Mouse (Mus musculus) Patski (cell line): ENCODE results near the gene Cntrob. TPM values are rescaled to one million over a fixed set of nuclear protein-coding genes. Genes with fewer than 3 reads are reported as not detected.
A peak's percentile ranks its signal among the peaks of the same experiment; 100 is the strongest.

Experiments
- ATAC-seq: fragments of 100-300 bp; one replicate; pipeline ENCODE4 v1.8.0; 2021
- CTCF ChIA-PET: fragments of 350-600 bp; sonication (Branson Sonifier 250); formaldehyde crosslinking; loops from one replicate; lab custom pipeline; 2022; ENCODE audit warnings: inconsistent platforms; lab: Charles Lee
- POLR2A ChIA-PET: fragments of 350-600 bp; sonication (Branson Sonifier 250); formaldehyde crosslinking; loops from one replicate; lab custom pipeline; 2022; ENCODE audit warnings: antibody characterized with exemption, inconsistent platforms; lab: Charles Lee
- DNase-seq: peaks from one replicate; pipeline ENCODE4 v3.0.0-alpha.2; 2011; ENCODE audit warnings: low read depth, low spot score
- H3K27me3 ChIP-seq: fragments of 371-371 bp; one replicate; pipeline ENCODE4 v1.5.1; 2021
- CTCF ChIP-seq: fragments of 100-300 bp; IDR thresholded peaks from one replicate; pipeline ENCODE4 v1.5.1; 2021
- in situ Hi-C: fragments of 300-500 bp; cut with MboI; formaldehyde crosslinking; loops from 3 replicates; pipeline ENCODE4 v1.11.1; 2018; ENCODE audit warnings: low pct_unique_long_range_greater_than_20kb, mixed read lengths
- polyA plus RNA-seq: library from polyadenylated mRNA; unstranded; gene quantifications from one replicate; pipeline ENCODE4 v1.2.3, GENCODE M21; 2021

Gene Cntrob
- polyA plus RNA-seq, 1 experiment from 2014 or later = 21.1 TPM

DNA sequence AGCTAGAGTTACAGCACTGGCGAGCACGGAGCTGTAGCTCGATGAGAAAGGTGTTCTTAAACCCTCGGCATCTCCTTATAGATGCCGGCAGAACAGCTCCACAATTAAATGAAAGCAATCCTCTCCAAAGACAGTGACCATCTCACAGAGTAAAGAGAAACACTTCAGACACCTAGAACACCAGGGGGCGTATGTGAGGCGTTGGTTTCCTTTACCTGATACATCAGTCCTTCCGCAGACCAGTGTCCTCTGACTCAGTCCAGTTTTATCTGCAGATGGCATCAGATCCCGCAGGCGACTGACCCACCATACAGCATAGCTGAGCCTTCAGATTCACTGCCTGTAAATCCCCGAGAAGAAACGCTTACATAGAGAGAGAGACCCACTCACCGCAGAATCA, 54.0 kb downstream of the Cntrob start:
- in situ Hi-C loops = loop anchor here (5.0 kb wide), 3 partner anchors 53 to 243 kb away; partner anchors contain the start of genes Cntrob and Trappc1
- ChIA-PET POLR2A (interaction anchor here (0.7 kb wide), 1 partner anchor 100 kb away, joined by 3 read pairs; no protein-coding TSS in a partner anchor), CTCF (interaction anchor here (0.6 to 4.4 kb wide), 33 partner anchors 9 to 262 kb away, joined by 3 to 42 read pairs (median 4); partner anchors contain the start of genes Kcnab3 and Naa38)
- ATAC-seq (no peak), DNase-seq (no peak)
- no peaks in the 10 kb centered on the region for H3K27me3 ChIP-seq
- TF ChIP-seq CTCF = peak; percentile 75

DNA sequence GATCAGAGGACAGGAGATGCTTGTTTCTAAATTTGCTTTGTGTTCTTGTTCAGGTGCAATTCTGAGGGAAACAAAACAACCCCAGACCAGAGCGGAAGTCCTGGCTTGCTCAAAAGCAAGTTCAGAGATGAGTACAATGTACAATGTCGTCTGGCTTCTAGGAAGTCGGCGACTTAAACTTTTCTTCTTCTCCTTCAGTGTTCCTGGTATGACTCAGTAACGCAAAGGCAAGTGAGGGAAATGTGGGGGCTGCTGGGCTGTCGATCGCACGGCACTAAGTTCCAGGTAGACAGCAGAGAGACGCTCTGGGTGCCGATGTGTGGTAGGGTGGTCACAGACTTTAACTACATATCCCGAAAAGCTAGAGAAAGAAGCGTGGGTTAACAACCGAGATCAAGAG, 55.5 kb downstream of the Cntrob start:
- in situ Hi-C loops = loop anchor here (5.0 kb wide), 3 partner anchors 54 to 244 kb away; partner anchors contain the start of genes Cntrob and Trappc1
- H3K27me3 ChIP-seq = no peaks in the 10 kb centered on the region
- CTCF ChIA-PET = interaction anchor here (1.4 to 4.4 kb wide), 5 partner anchors 8 to 246 kb away, joined by 3 to 42 read pairs (median 7); partner anchors contain the start of gene Kcnab3
- TF ChIP-seq CTCF = no peak
- no peak for DNase-seq
- no peak for ATAC-seq
- POLR2A ChIA-PET = no interaction called here

DNA sequence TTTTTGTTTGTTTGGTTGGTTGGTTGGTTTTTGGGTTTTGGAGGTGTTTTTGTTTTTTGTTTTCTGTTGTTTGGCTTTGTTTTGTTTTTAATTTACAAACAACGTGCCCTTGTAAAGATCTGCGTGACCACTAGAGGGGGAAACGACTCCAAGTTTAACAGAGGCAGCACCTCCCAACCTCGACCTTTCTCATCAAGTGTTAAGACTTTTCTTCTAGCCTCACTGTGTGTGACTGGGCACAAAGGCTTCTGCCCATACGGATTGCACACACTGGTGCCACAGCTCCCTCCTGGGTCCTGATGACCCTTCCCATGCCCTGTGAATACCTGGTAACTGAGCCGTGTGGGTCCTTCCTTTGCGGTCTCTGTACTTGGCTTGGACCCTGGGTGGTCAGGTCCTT, 56.2 kb downstream of the Cntrob start:
- ChIA-PET POLR2A (no interaction called here), CTCF (interaction anchor here (0.7 to 1.5 kb wide), 3 partner anchors 28 to 165 kb away, joined by 3 to 5 read pairs (median 3); partner anchors contain the start of gene Kcnab3)
- DNase-seq (no peak), ATAC-seq (no peak)
- H3K27me3 ChIP-seq = no peaks in the 10 kb centered on the region
- in situ Hi-C loops = loop anchor here (5.0 kb wide), 3 partner anchors 55 to 245 kb away; partner anchors contain the start of genes Cntrob and Trappc1
- peak; percentile 78 for TF ChIP-seq CTCF

DNA sequence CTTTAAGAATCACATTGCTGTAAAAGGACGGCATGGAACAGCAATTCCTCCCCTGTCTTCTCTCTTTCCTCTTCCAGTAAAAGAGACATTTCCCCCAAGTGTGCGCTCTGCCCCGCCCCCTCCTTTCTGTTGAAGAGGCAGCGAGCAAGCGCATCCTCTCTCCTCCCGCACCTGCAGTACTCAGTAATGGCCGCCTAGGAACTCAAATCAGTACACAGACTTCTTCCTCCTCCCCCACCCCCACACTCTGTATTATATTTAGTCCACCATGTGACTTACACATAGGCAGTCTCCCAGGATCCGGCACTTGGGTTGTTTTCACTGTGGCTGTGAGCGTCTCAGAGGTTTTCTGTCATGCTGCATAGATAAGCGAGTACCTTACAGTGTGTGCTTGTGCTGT, 57.3 kb downstream of the Cntrob start:
- ChIA-PET CTCF (interaction anchor here (0.8 to 1.5 kb wide), 3 partner anchors 29 to 242 kb away, joined by 3 to 5 read pairs (median 4); partner anchors contain the start of gene Kcnab3), POLR2A (no interaction called here)
- in situ Hi-C loops = loop anchor here (5.0 kb wide), 3 partner anchors 56 to 246 kb away; partner anchors contain the start of genes Cntrob and Trappc1
- no peak for ATAC-seq
- DNase-seq = no peak
- H3K27me3 ChIP-seq = no peaks in the 10 kb centered on the region
- TF ChIP-seq CTCF = no peak

DNA sequence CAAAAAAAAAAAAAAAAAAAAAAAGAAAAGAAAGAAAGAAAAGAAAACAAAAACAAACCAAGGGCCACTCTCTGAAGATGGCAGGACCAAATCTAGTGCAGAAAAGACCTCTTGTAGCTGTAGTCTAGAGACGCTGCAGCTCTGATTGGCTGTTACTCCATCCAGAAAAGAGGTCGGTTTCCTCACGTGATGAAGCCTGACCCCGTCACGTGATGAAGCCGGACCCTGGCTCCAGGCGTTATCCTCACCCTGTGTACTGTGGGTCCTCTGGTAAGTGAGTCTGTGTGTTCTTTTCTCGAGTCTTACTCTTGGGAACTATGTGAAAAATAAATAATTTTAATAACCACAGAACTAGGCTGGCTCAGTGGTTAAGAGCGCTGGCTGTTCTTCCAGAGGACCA, 58.2 kb downstream of the Cntrob start:
- no peak for TF ChIP-seq CTCF
- in situ Hi-C loops = loop anchor here (5.0 kb wide), 3 partner anchors 57 to 247 kb away; partner anchors contain the start of genes Cntrob and Trappc1
- no peaks in the 10 kb centered on the region for H3K27me3 ChIP-seq
- CTCF ChIA-PET = no interaction called here
- POLR2A ChIA-PET = no interaction called here
- ATAC-seq = no peak
- no peak for DNase-seq

DNA sequence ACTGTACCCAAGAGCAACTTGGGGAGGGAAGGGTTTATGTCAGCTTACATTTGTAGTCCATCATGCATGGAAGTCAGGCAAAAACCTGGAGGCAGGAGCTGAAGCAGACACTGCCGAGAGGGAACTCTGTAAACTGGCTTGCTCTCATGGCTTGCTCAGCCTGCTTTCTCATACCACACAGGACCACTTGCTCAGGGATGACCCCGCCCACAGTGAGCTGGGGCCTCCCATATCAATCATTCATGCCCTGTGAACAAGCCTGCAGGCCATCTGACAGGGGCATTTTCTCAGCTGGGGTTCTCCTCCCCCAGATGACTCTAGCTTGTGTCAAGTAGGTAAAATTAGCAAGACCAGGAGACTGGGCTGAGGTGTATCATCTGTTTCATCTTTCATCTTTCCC, 59.3 kb downstream of the Cntrob start:
- in situ Hi-C loops = no loop called here
- H3K27me3 ChIP-seq = no peaks in the 10 kb centered on the region
- no peak for ATAC-seq
- ChIA-PET CTCF (interaction anchor here (1.3 kb wide), 1 partner anchor 250 kb away, joined by 4 read pairs; no protein-coding TSS in a partner anchor), POLR2A (interaction anchor here (0.6 kb wide), 1 partner anchor 125 kb away, joined by 3 read pairs; no protein-coding TSS in a partner anchor)
- DNase-seq = no peak
- no peak for TF ChIP-seq CTCF

DNA sequence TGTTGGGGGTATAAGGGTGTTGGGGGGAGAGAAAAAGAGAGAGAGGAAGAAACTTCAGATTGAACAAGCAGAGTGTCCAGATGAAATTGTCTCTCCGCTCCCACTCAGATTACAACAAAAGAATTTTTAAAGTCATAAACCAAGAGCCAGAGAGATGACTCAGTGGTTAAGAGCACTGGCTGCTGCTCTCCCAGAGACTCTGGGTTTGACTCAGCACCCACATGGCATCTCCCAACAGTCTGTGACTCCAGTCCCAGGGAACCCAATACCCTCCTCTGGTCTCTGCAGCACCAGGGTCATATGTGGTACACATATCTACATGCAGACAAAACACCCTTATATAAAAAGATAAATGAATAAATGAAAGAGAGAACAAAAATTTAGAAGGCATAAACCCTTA, 63.5 kb downstream of the Cntrob start:
- no peak for TF ChIP-seq CTCF
- H3K27me3 ChIP-seq = no peaks in the 10 kb centered on the region
- in situ Hi-C loops = no loop called here
- no peak for DNase-seq
- ATAC-seq = peak; percentile 82
- CTCF ChIA-PET = interaction anchor here (0.8 to 5.7 kb wide), 8 partner anchors 10 to 183 kb away, joined by 3 to 42 read pairs (median 3); partner anchors contain the start of genes Cntrob, Kcnab3 and Trappc1
- POLR2A ChIA-PET = no interaction called here

DNA sequence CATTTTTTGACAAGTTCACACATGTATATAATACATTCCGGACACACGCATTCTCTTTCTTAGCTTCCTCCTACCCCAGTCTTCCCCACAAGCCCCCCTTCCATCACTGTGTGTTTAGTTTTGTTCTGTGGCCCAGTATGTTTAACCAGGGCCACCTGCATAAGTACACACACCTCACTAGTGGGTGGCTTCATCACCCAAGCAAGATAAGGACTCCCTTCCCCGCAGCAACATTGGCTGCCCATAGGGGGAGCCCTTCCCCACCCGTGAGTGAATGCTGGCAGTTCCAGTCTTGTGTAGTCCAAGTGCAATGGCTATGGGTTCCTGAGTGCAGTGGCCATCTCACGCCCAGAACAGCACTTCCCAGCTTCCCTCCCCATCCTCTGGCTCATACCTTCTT, 65.3 kb downstream of the Cntrob start:
- ATAC-seq = no peak
- CTCF ChIA-PET = interaction anchor here (1.2 to 5.7 kb wide), 5 partner anchors 12 to 175 kb away, joined by 3 to 42 read pairs (median 4); no protein-coding TSS in a partner anchor

DNA sequence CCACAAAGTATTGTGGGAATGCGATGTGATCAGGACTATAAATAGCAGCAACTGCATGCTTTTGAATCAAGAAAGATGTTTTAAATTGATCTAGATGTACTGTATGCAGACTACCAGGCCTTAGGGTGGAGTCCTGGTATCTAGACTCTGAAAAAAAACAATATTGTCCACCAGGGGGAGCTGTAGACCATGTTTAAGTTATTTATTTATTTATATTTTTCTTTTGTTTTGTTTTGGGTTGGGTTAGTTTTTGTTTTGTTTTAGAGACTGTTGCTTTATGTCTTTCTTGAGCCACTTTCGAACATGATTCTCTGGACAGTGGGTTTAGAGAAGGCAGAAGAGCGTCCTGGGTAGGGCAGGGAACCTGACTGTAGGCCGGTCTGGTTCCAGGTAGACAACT, 65.8 kb downstream of the Cntrob start:
- in situ Hi-C loops = no loop called here
- CTCF ChIA-PET = interaction anchor here (1.0 to 5.7 kb wide), 10 partner anchors 13 to 256 kb away, joined by 3 to 42 read pairs (median 4); partner anchors contain the start of genes Naa38 and Per1
- ATAC-seq (no peak), DNase-seq (no peak)
- TF ChIP-seq CTCF = peak; percentile 56
- H3K27me3 ChIP-seq = no peaks in the 10 kb centered on the region
- POLR2A ChIA-PET = no interaction called here

More for the DNA sequence above, 65.3 kb downstream of the Cntrob start:
- H3K27me3 ChIP-seq = no peaks in the 10 kb centered on the region
- POLR2A ChIA-PET = no interaction called here
- peak; percentile 75 for TF ChIP-seq CTCF
- in situ Hi-C loops = no loop called here
- DNase-seq = no peak

DNA sequence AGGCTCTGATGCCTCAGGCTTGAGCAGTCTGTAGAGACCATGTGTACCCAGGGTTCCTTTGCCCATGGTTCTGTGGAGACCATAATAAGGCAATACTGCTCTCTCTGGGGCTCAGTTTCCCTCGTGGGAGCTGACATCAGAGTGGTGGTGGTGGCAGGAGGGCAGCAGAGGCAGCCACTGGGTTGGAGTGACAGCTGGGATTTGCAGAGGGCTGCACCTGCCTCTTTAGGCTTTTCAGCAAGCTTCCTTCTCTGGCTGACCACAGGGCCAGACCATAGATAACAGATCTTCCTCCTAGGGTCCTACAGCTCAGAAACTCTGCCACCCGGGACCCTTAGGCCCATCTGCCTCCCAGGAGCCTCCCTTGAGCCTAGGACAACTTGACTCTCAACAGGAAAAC, 66.5 kb downstream of the Cntrob start:
- ChIA-PET POLR2A (interaction anchor here (0.7 kb wide), 1 partner anchor 76 kb away, joined by 3 read pairs; no protein-coding TSS in a partner anchor), CTCF (interaction anchor here (0.8 to 5.7 kb wide), 11 partner anchors 9 to 256 kb away, joined by 3 to 42 read pairs (median 3); partner anchors contain the start of genes Naa38 and Per1)
- H3K27me3 ChIP-seq = no peaks in the 10 kb centered on the region
- no peak for DNase-seq
- ATAC-seq = no peak
- in situ Hi-C loops = no loop called here
- no peak for TF ChIP-seq CTCF
